Mouse (Mus musculus) megakaryocyte, embryonic 14.5 days (primary cell): ENCODE data around the gene Pde4d.

ENCODE experiments used
- FLI1 ChIP-seq: IDR thresholded peaks from 2 replicates; pipeline ENCODE4 v1.6.1; 2012; ENCODE audit warnings: low read length, inconsistent platforms, mixed read lengths
- GATA1 ChIP-seq: IDR thresholded peaks from 3 replicates; pipeline ENCODE4 v1.6.1; 2012; ENCODE audit warnings: mixed read lengths, low read length, inconsistent platforms, borderline replicate concordance

DNA sequence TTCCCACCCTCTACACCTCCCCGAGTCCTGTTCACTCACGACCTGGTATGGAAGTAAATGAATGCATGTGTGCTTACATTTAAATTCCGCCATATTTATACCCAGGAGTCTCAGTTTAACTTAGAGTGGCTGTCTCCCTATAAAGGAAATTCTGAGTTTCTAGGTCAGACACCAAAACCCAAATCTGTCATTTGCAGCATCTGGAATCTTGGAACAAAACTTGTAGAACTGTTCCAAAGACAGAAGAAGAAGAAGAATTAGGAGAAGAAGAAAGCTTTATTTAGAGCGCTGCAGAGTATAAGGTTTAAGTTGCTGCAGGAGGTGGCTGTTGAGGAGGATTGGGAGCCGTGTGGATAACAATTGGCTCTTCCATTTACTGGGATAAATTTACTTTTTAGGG is 1179.5 kb downstream of the Pde4d start:
- no peak for TF ChIP-seq FLI1
- TF ChIP-seq GATA1 = no peak
